Mouse (Mus musculus) mature B cell (primary cell): ENCODE measurements at regions not wholly inside any gene's neighbourhood (a gene's known extent, or its start where the extent isn't known, plus 50 kb on each side); places are given as distances from the start of the nearest gene placed in this dataset.
"Not testable (repeated sequence)": the region's sequence is repeated elsewhere in the genome, so short reads cannot be mapped to it uniquely, and the experiment has no call there.

ENCODE experiments used
- in situ Hi-C: fragments of 300-500 bp; cut with MboI; formaldehyde crosslinking; loops from 2 replicates; pipeline ENCODE4 v1.14.3; 2019

DNA sequence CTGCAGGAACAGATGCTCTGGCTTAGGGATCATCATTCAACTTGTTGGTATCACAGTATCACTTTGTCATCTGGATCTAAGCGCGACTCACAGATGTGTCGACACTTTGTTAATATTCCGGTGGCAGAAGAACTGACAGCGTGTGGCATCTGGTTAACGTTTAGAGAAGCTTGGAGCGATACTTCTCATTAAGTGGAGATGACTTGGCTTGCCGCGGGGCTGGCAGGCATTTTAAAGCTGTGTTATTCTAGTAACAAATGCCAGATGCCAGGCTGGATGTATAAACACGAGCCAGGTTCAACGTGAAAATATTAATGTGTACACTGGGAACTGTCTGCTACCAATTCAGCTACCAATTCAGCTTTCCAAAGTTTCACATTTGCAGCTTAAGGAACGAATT lies 430.3 kb upstream of the Dab2 start:
- in situ Hi-C loops: no loop called here

DNA sequence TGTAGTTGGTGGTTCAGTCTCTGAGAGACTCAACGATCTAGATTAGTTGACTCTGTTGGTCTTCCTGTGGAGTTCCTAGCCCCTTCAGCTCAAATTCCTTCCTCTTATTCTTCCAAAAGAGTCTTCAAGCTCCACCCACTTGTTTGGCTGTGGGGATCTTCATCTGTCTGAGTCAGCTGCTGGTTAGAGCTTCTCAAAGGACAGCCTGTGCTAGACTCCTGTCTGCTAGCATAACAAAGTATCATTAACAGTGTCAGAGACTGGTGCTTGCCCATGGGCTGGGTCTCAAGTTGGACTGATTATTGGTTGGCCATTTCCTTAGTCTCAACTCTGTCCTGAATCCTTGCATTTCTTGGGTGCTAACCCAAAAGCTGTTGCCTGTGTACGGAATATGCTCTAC lies 429.7 kb upstream of the Dab2 start:
- in situ Hi-C loops: no loop called here

DNA sequence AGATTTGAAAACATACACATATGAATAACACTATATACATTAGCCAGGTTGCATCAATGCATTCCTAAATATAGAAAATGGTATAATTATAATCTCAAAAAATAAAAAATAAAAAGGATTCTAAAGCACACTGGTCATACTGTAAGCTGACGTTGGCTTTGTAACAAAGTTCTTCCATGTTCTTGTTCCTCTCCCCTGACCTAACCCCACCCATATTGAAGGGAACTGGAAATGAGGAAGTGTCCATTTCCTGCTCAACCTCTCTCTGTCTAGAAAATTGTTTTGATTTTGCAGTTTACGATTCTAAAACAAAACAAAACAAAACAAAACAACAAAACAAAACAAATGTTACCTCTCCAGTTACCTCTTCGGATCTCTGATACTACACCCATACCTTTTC lies 427.5 kb upstream of the Dab2 start:
- in situ Hi-C loops: no loop called here

DNA sequence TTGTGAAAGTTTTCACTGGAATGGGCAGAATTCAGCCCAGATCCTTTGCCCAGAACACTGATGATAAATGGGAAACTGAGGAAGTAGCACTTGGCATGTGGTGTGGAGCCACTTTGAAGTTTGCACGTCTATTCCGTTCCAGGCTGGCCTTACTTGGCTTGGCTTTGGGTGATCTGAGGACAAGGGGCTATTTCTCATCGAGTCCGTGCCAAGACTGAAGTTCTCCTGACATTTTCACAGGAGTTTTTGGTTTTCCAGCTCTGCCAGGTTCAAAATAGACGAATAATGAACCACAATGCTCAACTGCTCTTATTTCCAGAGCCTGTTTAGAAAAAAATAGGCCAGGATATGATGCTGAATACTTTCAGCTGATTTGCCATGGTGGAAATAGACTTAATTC lies 421.8 kb upstream of the Dab2 start:
- in situ Hi-C loops: no loop called here

DNA sequence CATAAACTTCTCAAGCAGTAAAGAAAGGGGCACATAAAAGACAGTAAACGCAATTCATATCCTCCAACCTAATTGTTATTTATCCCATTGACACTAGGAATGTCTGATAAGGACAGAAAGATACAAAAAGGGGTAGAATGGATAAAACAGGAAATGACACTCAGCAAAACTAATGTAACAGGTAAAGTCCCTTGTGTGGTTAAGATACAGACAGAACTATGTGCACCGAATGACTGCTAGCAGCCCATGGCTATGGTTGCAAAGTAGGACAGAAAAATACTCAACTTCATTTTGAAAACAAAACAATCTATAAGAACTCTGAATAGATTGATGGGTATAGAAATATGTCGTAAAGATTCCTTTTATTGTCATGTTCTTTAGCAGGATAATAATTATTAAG lies 408.4 kb upstream of the Dab2 start:
- in situ Hi-C loops: no loop called here

DNA sequence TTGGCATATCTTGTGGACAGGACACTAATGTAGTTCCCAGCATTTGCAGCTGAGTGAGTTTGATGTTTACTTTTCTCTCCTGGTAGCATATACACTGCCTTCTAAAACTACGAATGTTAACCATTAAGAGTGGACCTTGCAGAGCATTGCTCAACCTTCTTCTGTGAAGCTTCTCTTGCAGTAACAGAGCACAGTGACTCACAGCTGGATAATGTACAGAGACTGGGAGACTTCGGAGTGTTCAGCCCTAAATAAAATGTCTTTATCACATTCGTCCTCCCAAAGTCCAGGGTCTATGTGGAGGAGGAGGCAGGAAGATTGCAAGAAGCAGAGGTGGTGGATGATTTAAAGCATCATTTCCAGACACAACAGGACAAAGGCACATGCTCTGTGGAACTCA lies 407.6 kb upstream of the Dab2 start:
- in situ Hi-C loops: no loop called here

DNA sequence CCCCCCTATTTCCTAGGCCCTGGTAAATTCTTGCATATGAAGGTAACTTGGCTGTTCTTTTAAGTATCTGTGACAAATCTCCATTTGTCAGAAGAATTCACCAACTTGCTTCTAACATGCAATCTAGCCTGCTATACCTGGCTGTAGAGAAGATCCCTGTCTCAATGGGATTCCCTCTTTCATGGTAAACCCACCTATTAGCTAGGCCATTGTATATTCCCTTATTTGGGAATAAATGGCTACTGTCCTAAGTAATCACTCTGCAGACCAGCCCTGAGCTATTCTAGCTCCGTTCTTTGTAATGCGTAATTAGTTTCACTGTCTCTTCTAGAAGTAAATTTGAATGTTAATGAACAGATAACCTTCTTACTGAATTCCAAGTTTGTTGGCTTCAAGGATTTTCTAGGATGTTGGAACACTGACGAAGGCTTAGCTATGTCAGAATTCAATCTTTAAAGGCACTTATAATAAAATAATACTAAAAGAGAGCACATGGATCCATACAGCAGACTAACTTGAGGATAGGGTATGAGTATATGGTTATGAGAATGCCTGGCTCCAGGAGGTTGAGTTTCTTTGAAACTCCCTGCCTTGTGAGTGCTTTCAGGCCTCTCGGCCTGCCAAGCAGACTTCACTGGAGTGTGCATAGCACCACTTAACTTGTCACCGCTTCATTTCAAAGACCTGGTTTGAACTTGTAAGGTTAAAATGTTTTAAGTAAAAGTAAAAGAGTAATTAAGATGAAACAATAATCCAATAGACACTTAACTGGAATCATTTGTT lies 403.7 kb upstream of the Dab2 start:
- in situ Hi-C loops: not testable (repeated sequence)

DNA sequence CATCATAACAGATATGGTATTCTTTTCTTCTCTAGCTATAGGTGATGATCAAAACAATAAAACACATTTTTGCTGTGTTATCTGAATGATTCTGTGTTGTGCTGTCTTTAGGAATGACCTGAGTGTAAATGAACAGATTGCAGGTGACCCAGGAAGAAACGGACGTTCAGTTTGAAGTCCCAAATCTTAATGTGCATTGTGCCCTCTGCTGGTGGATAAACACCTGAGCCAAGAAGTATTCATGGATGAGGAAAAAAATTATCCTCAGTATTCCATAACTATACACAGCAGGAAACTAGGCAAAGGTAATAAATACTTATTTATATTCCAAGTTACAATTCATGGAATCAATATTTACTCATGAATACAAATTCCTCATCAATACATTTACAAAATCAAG lies 384.3 kb upstream of the Dab2 start:
- in situ Hi-C loops: loop anchor here (10.0 kb wide), 1 partner anchor 680 kb away; no protein-coding TSS in a partner anchor

DNA sequence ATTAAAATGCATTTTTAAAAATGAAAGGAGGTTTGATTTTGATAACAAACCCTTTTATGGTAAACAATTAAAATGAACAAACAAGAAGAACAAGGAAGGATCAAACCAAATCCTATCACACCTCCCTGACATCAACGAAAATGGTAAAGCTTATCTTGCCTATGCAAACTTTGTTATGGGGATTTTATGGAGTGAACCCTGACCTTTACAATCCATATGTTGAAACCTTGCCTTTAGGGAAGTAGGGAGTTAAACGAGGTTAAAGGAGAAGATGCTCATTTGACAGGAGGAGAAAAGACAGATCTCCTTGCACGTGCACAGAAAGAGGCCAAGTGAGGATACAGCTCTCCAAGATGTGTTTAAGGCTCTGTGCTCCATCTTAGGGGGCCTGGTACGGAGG lies 379.5 kb upstream of the Dab2 start:
- in situ Hi-C loops: no loop called here

DNA sequence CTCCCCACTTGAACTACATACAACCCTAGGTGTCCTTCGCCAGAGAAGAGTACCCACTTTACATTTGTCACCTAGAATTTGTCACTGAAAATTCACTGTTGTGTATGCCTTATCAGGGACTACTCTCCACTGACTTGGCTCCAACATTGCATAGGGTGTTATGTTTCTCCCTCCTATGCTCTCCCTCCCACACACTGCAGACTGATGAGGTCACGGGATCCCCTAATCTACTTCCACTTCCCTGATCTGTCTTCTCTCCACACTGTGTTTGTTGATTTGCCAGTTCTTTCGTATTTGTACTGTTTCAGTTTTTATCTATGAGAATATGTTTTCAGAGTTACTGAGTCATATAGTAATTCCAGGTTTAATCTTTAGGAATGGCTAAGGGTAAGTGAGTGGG lies 371.8 kb upstream of the Dab2 start:
- in situ Hi-C loops: no loop called here

DNA sequence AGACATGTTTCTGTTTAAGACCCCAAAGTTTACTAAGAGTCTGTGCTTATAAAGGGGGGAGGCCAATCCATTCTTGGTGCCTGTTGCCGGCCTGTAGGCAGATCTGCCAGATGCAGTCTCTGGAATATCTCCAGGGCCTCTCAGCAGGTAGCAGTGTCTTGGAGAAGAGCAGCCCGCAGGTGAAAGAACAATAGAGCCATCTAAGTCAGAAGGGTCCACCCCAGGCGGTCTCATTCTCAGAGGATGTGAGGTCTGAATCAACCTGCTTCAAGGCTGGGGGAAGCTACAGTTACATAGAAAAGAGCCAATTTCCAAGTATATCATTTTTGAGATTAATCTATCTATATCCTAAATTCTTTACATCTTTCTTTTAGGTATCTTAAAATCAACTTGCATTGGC lies 366.0 kb upstream of the Dab2 start:
- in situ Hi-C loops: no loop called here

DNA sequence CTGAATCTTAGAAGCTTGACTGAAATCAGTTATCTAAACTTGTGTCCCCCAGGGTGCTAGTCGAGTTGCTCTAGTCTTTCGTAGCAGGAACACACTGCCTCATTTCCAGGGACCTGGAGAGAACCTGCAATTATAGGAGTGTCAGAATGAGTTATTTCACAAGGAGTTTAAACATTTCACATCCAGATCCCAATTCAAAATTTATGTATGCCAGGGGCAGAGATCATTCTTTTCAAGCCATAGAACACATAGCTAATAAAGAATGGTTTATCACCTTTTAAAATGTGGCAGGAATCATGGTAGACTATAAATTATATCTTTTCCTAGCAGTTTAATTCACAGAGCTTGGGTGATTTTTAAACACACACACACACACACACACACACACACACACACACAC lies 358.6 kb upstream of the Dab2 start:
- in situ Hi-C loops: no loop called here

DNA sequence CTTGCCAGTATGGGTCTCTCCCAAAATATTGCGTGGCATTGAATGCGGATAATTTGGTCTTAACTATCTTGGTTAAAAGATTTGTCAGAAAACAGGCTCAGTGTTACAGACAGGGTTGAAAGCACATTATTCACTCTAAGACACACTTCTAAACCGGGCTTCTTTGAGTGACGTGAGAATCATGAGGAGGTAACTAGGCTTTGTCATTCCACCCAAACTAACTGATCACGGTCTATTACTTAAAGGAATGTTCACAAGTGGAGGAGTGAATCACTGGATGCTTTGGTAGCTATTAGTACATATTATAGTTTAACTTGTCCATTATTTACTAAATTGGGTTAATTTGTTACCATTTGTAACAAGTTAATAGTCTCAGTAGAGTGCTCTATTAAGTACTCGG lies 352.9 kb upstream of the Dab2 start:
- in situ Hi-C loops: no loop called here

DNA sequence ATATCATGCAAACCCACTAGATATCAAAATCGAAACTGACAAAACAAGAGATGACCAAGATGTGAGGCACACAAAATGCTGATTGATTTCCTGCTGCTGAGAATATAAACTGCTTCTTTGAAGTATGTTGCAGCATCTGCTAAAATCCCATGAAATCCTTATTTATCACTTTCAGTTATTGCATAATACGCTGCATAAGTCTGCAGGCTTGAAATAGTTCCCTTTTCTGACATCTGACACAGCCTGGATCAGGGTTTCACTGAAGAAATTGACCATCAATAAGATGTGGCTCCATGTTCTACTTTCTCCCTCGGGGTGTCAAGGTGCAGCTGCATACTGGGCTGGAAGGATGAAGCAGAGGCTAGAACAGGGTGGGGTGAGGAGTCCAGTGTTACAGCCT lies 348.7 kb upstream of the Dab2 start:
- in situ Hi-C loops: no loop called here

DNA sequence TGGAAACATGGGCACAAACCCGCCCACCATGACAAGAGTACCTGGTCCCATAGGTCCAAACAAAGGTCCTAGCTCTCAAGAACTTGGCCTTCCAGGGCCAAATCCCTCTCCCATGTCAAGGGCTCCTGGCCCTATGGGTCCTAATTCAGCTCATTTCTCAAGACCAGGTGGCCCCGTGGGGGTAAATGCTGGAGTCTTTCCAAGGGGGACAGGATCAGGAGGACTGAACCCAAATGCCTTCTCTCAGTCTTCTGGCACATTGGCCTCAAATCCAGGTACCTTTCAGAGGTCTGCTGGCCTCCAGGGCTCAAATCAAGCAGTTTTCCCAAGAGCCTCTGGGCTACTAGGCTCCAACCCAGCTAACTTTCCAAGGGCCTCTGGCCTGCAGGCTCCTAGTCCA lies 347.9 kb upstream of the Dab2 start:
- in situ Hi-C loops: not testable (repeated sequence)

DNA sequence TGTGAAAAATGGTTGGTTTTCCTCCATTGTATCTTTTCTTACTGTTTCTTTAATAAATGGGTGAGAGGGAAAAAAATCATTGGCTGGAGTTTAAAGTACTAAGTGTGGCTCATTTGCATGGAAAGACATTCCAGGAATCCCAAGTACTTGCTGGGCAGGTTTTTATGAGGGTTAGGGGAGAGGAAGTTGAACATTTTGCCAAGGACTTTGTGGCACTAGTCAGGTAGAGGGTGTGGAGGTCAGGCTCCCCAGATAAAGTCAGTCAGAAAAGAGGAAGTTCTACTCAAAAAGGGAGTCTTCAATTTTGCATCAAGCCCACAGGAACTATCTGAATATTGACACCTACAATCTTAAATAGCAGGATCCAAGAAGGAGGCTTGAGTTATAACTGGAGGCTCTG lies 346.5 kb upstream of the Dab2 start:
- in situ Hi-C loops: no loop called here

DNA sequence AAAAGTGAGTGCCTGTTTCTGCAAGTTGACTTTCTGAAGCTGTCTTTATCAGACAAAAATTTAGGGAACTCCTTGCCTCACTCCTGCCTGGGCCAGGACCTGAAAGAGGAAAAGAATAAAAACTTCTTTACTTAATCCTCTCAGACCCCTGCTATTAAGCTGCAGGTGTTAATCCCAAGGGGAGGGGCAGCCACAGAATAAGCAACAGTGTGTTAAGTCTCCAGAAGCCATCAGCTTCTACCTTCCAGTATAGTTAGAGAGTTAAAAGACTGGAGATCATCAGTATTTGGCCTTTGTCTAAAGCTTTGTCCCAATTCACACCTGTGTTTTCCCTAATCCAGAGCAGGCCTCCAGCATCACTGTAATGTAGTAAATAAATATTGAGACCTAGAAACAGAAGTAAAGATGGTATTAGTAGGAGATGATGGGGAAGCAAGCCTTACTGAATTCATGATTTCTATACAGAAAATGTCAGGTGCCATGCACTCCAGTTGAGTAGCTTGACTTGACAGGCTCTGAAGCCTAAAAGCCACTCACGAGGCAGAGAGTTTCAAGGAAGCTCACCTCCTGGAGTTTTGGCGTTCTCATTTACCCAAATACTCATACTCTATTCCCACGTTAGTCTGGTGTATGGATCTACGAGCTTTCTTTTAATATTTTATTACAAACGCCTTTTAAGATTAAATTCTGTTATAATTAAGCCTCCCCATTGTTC lies 308.1 kb upstream of the Dab2 start:
- in situ Hi-C loops: no loop called here

DNA sequence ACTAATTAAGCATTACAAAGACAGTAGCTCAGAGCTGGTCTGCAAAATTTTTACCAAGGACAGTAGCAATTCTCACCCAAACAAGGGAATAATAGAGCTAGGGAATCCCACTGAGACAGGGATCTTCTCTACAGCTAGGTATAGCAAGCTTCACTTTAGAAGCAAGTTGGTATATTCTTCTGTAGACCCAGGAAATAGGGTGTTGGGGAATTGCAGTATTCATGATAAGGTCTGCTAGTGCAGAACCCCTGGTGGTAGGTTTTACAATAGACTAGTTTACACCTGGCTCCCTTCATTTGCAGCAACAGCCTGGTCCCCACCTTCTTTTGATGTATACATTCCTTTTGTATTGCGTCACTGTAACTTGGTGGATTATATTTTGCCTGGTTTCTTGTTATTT lies 307.4 kb upstream of the Dab2 start:
- in situ Hi-C loops: not testable (repeated sequence)

DNA sequence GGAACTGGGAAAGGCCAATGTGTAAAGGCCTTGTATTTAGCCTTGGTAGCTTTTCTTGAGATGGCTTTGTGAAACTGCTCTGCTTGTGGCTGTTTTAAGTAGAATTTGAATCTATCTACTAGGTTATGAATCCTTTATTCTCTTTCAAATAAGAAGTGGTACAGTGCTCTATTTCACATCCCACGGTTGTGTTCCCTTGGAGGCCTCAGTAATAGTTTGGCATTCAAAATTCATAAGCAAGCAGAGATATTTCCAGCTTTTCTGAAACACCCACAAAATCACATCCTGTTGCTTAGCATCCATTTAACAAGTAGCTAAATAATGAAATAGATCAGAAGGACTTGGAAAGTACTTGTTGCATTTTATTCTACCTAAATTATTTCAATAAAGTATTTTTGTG lies 298.8 kb upstream of the Dab2 start:
- in situ Hi-C loops: no loop called here

DNA sequence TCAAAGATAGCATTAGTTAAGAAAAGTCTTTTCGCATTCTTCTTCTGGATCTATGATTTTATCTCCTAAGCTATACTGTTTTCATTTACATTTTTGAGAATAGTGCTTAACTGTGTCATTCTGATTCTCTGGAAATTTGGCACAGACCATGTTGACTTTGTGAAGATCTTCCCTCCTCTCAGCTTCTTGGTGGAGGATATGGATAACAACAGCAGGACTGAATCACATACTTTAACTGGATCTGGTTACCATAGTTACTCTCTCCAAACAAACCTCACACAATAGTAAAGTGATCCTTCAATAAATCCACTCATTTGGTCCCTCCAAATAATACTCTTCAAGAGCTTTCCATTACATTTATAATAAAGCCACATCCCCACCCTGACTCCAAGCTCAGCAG lies 298.2 kb upstream of the Dab2 start:
- in situ Hi-C loops: no loop called here

DNA sequence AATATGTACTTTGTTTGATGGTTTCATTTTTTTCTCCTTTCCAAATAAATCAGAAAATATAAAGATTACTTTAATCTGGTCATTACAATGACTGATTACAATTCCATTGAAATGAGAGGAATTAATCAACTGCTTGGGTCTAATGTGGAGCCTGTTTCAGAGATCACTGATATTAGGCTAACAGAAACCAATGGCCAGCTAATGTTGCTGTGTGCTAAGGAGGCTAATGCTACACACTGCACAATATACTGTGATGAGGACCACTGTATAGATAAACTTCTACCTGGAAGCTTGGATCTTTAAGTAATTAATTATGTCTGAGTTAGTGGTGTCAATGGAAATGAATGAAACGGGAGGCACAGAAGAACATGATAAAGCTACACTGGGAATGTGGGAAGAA lies 284.6 kb upstream of the Dab2 start:
- in situ Hi-C loops: no loop called here

DNA sequence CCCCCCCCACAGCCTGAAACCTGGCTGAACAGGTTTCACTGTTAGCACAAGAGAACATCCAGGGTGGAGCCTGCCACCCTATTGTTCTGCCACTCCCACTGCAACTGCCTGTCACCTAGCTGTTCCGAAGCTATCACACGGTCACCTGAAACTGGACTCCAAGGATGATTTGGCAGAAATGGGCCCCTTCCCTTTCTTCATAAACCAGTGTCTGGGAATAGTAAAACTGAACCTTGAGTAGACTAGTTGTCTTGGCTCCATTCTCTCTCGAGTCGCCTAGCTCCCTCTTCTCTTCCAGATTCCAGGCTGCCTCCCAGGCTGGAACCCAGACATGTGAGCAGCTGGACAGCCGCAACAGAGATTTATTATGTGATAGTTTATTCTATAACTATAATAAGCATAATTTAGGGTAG lies 282.9 kb upstream of the Dab2 start:
- in situ Hi-C loops: no loop called here

DNA sequence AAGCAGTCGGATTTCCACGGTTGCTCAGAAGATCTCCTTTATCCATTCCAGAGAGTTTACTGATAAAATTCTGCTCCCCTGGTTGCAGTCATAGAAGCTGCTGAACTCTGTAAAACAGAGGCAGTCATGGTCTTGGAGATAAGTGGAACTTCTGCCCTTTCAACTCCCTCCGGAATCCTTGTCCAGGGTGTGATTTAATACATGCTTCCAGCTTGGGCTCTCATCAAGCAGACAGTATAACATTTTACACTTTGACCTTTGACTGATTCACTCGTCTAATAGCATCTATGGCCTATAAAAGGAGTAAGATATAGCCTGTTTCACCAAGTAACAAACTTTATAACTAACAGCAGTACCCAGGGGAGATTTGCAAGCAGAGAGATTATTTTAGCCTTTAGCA lies 274.0 kb upstream of the Dab2 start:
- in situ Hi-C loops: no loop called here

DNA sequence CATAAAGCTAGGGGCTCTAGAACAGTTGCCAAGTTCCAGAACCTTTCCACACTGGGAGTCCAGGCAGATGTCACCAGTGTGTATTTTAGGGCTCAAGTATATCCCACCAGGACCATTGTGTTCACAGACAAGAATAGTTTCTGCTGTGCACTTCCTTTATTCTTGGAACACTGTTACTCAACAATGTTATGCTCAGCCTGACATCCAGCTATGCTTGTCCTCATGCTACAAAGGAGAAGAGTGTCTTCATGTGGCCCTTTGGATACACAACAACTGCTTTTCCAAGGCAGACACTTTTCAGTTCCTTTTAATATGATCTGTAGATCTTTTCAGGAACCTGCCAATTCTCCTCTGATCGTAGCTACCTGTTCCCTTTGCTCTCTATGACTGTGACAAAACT lies 270.4 kb upstream of the Dab2 start:
- in situ Hi-C loops: no loop called here
